Mouse (Mus musculus): ENCODE data around the gene Tmbim1. TPM values are rescaled to one million over a fixed set of nuclear protein-coding genes. Genes with fewer than 3 reads are reported as not detected.

Tmbim1 gene
- polyA plus RNA-seq, 1 experiment from 2014 or later: 8.0 TPM

DNA sequence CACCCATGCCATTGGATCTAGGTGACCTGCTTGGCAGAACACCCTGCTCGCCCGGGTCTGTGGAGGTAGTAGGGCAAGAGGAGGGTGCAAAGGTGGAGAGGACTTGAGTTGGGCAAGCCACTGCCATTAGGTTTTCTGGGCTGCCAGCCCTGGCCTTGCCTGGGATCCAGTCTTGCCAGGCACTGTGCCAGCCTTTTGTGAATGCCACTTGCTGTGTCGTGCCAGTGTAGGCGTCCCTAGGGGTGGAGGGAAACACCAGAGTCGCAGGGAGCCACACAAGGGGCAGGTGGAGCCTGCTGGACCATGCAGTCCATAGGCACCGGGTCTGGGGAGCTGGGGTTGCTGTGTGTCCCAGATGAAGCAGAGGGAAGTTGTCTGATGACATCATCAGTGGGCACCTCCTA, 34.9 kb upstream of the Tmbim1 start:
- Histone ChIP-seq H3K36me3 (replicated peaks; ENCODE audit: control insufficient read depth, insufficient read depth) (no peaks in the 10 kb centered on the region), H3K27ac (no peak overlapping the region), H3K27me3 (ENCODE audit: control insufficient read depth, insufficient read depth, low read length) (no peaks in the 10 kb centered on the region), H3K4me2 (replicated peaks) (no peak overlapping the region), H3K9me3 (ENCODE audit: control insufficient read depth, low read length) (no peaks in the 10 kb centered on the region), H3K9ac (no peak overlapping the region), H3K4me3 (replicated peaks; ENCODE audit: low read length) (no peak overlapping the region), H3K4me1 (replicated peaks; ENCODE audit: control insufficient read depth, insufficient read depth, low read length) (0 out of 2 replicates have a peak, but pooled peaks cover 7% of the 10 kb centered on the region)
- 86% methylated on average over 6 of the region's 6 CpGs for WGBS
- DNase-seq (ENCODE audit: low spot score): no peak
- ATAC-seq (ENCODE audit: low FRiP score): no peak

DNA sequence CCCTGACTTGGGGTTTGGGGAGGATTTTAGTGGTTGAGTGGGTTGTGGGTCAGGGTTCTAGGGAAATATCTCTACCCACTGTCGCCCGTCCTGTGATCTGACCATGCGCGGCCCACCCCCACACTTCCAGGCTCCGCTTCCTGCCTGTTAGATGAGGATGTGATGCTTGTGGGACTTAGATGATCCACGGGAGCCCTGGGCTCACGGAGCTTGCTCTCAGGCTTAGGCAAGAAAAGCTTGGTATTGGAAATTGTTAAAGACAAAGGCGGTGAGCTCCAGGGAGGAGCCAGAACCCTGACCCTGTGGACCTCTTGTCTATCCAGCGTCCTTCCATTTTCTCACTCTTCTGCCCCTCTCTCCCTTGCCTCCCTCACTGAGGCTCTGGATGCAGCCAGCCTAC, 34.5 kb upstream of the Tmbim1 start:
- Histone ChIP-seq H3K27ac (no peak overlapping the region), H3K9me3 (ENCODE audit: control insufficient read depth, low read length) (no peaks in the 10 kb centered on the region), H3K4me1 (replicated peaks; ENCODE audit: control insufficient read depth, insufficient read depth, low read length) (0 out of 2 replicates have a peak, but pooled peaks cover 10% of the 10 kb centered on the region), H3K4me2 (replicated peaks) (no peak overlapping the region), H3K9ac (no peak overlapping the region), H3K27me3 (ENCODE audit: control insufficient read depth, insufficient read depth, low read length) (no peaks in the 10 kb centered on the region), H3K36me3 (replicated peaks; ENCODE audit: control insufficient read depth, insufficient read depth) (no peaks in the 10 kb centered on the region), H3K4me3 (replicated peaks; ENCODE audit: low read length) (no peak overlapping the region)
- WGBS: 87% methylated on average over 9 of the region's 9 CpGs
- ATAC-seq (ENCODE audit: low FRiP score) (no peak), DNase-seq (ENCODE audit: low spot score) (no peak)

DNA sequence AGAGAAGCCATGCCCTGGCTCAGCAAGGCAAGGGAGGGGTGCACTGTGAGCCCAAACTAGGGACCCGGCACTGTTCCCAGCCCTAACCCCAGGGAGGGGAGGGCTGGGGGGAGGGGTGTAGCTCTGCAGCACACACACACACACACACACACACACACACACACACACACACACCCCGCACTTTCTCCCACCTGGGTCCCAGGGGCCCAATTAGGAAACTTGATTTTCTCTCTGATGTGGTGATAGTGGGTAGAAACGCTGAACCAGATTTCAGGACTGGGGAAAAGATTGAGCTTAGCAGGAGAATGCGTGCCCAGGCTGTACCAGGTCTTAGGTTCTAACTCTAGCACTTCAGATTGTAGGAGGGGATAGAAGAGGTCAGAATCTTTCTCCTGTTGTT, 33.2 kb upstream of the Tmbim1 start:
- Histone ChIP-seq H3K4me2 (replicated peaks) (no peak overlapping the region), H3K36me3 (replicated peaks; ENCODE audit: control insufficient read depth, insufficient read depth) (no peaks in the 10 kb centered on the region), H3K27ac (no peak overlapping the region), H3K9me3 (ENCODE audit: control insufficient read depth, low read length) (no peaks in the 10 kb centered on the region), H3K4me1 (replicated peaks; ENCODE audit: control insufficient read depth, insufficient read depth, low read length) (0 out of 2 replicates have a peak, but pooled peaks cover 10% of the 10 kb centered on the region), H3K9ac (no peak overlapping the region), H3K4me3 (replicated peaks; ENCODE audit: low read length) (no peak overlapping the region), H3K27me3 (ENCODE audit: control insufficient read depth, insufficient read depth, low read length) (no peaks in the 10 kb centered on the region)
- 71% methylated on average over 4 of the region's 4 CpGs for WGBS
- no peak for ATAC-seq (ENCODE audit: low FRiP score)
- DNase-seq (ENCODE audit: low spot score): no peak

DNA sequence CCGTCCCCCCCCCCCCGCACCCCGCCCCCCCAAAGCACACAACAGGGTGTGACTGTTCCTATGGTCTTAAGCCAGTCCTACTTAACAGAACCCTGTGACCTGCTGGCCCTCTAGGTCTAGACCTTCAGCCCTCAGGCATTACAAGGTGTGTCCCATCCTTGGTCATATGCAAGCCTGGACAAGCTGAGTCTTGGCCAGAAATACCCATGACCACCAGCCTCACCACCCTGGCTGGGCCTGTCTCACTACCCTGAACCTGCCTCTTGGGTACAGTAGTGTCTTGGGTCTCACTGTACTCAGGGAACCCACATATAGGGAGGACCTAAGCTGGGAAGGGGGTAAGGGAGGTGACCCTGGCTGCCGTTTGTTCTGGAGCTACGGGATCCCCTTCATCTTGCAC, 32.6 kb upstream of the Tmbim1 start:
- H3K4me1 ChIP-seq (replicated peaks; ENCODE audit: control insufficient read depth, insufficient read depth, low read length): peaks cover 12% of the 10 kb centered on the region
- H3K27me3 ChIP-seq (ENCODE audit: control insufficient read depth, insufficient read depth, low read length): no peaks in the 10 kb centered on the region
- no peaks in the 10 kb centered on the region for H3K36me3 ChIP-seq (replicated peaks; ENCODE audit: control insufficient read depth, insufficient read depth)
- WGBS: 93% methylated on average over 5 of the region's 5 CpGs
- DNase-seq (ENCODE audit: low spot score) (no peak), ATAC-seq (ENCODE audit: low FRiP score) (no peak)
- H3K9ac ChIP-seq: no peak overlapping the region
- H3K4me3 ChIP-seq (replicated peaks; ENCODE audit: low read length): no peak overlapping the region
- H3K4me2 ChIP-seq (replicated peaks): no peak overlapping the region
- H3K27ac ChIP-seq: no peak overlapping the region
- no peaks in the 10 kb centered on the region for H3K9me3 ChIP-seq (ENCODE audit: control insufficient read depth, low read length)

DNA sequence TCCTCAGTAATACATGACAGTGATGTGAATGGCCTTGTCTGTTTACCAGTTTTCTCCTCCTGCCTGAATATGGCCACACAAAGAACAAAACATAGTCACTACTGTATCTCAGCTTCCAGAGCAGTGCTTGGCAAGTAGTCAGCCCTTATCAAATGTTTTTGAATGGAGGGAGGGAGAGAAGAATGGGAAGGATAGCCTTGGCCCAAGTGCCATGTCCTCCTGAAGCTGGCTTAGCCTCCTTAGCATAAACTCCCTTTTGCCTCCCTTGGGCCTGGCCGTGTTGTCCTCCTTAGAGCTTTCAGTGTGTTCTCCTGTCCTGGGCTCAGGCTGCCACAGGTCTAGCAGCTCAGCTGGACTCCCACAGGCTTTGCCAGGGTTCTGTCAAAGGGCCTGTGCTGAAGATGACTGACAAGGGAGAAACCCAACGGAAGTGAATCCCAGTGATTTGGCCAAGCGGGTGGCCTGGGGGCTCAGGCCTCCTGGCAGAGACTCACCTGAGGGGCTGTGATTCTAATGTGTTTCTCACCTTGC, 31.9 kb upstream of the Tmbim1 start:
- Histone ChIP-seq H3K4me2 (replicated peaks) (no peak overlapping the region), H3K9me3 (ENCODE audit: control insufficient read depth, low read length) (no peaks in the 10 kb centered on the region), H3K4me1 (replicated peaks; ENCODE audit: control insufficient read depth, insufficient read depth, low read length) (peaks cover 13% of the 10 kb centered on the region), H3K4me3 (replicated peaks; ENCODE audit: low read length) (no peak overlapping the region), H3K27ac (no peak overlapping the region), H3K36me3 (replicated peaks; ENCODE audit: control insufficient read depth, insufficient read depth) (no peaks in the 10 kb centered on the region), H3K27me3 (ENCODE audit: control insufficient read depth, insufficient read depth, low read length) (no peaks in the 10 kb centered on the region), H3K9ac (no peak overlapping the region)
- DNase-seq (ENCODE audit: low spot score): no peak
- no peak for ATAC-seq (ENCODE audit: low FRiP score)
- WGBS: 75% methylated on average over 3 of the region's 3 CpGs

DNA sequence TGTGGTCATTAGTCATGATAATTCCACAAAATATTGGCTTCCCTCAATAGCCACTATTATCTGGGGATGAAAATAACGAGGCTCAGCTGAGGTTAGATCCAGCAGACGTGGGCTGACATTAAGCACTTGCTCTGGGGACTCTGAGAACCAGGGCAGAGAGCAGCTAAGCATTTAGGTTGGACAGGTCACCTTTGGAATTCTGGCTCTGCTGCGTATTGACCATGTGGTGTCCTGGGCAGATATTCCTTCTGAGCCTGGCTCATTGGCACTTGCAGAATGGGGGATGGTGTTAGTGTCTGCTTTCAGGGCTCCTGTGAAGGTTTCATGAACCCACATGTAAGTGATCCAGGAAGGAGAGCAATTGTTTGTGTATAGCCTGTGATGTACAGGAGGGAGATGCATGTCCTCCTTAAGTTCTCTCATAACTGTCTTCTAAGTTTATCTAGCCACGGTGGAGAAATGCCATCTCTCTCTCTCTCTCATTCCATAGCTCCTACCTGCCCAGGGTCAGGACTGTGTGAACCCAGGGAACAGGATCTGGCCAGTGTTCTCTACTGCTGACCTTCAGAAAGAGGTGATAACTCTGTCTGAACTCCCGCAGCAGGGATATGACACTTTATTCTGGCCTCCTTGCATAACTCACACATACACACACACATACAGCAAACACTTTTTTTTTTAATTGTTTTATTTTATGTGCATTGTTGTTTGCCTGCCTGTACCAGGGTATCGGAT, 30.2 kb upstream of the Tmbim1 start:
- ATAC-seq (ENCODE audit: low FRiP score) (no peak), DNase-seq (ENCODE audit: low spot score) (no peak)
- no peak overlapping the region for H3K4me3 ChIP-seq (replicated peaks; ENCODE audit: low read length)
- no peaks in the 10 kb centered on the region for H3K9me3 ChIP-seq (ENCODE audit: control insufficient read depth, low read length)
- H3K9ac ChIP-seq: no peak overlapping the region
- peaks cover 13% of the 10 kb centered on the region for H3K4me1 ChIP-seq (replicated peaks; ENCODE audit: control insufficient read depth, insufficient read depth, low read length)
- no peak overlapping the region for H3K27ac ChIP-seq
- H3K36me3 ChIP-seq (replicated peaks; ENCODE audit: control insufficient read depth, insufficient read depth): no peaks in the 10 kb centered on the region
- H3K27me3 ChIP-seq (ENCODE audit: control insufficient read depth, insufficient read depth, low read length): no peaks in the 10 kb centered on the region
- WGBS: 75% methylated on average over 6 of the region's 6 CpGs
- no peak overlapping the region for H3K4me2 ChIP-seq (replicated peaks)

DNA sequence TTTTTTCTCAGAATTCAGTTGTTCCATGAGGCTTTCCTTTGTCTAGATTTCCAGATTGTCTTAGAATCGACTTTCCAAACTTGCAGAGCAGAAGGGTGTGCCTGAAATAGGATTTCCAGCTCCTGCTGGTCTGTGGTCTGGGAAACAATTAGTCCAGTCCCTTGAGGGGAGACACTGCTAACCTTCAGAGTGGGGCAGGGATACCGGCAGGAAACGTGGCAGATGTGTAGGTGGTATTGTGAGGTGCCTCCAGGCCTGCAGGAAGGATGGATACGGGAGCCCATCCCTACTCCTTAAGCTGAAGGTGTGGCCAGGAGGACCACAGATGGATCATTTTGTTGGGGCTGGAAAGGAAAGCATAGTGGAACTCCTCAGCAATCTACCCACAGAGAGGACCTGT, 29.6 kb upstream of the Tmbim1 start:
- DNase-seq (ENCODE audit: low spot score) (no peak), ATAC-seq (ENCODE audit: low FRiP score) (no peak)
- Histone ChIP-seq H3K27me3 (ENCODE audit: control insufficient read depth, insufficient read depth, low read length) (no peaks in the 10 kb centered on the region), H3K4me2 (replicated peaks) (no peak overlapping the region), H3K4me3 (replicated peaks; ENCODE audit: low read length) (no peak overlapping the region), H3K4me1 (replicated peaks; ENCODE audit: control insufficient read depth, insufficient read depth, low read length) (peaks cover 13% of the 10 kb centered on the region), H3K9me3 (ENCODE audit: control insufficient read depth, low read length) (no peaks in the 10 kb centered on the region), H3K9ac (no peak overlapping the region), H3K27ac (no peak overlapping the region), H3K36me3 (replicated peaks; ENCODE audit: control insufficient read depth, insufficient read depth) (no peaks in the 10 kb centered on the region)
- 58% methylated on average over 4 of the region's 4 CpGs for WGBS

DNA sequence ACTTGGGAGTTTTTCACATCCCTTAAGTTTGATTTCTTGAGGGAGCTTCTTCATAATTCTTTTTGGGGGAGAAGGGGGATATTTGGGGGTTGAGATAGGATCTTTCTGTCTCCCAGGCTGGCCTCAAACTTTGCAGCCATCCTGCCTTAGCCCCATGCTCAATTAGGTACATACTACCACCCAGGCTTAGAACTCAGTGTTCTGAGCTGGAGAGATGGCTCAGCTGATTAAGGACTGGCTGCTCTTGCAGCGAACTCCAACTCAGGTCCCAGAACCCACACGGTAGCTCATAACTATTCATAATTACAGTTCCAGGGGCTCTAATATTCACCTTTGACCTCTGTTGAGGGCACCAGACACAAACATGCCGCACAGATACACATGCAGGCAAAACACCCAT, 29.2 kb upstream of the Tmbim1 start:
- ATAC-seq (ENCODE audit: low FRiP score): no peak
- peaks cover 13% of the 10 kb centered on the region for H3K4me1 ChIP-seq (replicated peaks; ENCODE audit: control insufficient read depth, insufficient read depth, low read length)

DNA sequence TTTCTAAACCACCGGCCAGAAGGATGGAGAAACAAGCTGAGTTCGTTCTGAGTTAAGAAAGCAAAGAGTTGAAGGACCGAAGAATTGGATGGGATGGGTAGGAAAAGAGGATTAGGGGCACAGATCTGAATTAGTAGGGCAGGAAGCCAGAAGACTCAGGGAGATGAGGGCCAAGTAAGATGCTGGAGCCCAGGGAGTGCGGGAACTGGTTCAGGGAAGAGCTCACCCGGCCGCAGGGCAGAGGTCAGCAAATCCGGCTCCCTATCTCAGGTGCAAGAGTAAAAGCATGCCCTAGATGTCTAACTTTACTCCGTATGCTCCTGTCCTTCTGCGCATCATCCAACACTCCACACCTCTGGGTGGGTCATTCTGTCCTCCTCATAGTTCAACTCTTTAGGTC, 27.5 kb upstream of the Tmbim1 start:
- no peaks in the 10 kb centered on the region for H3K27me3 ChIP-seq (ENCODE audit: control insufficient read depth, insufficient read depth, low read length)

More for the DNA sequence above, 29.2 kb upstream of the Tmbim1 start:
- H3K9ac ChIP-seq: no peak overlapping the region
- H3K27ac ChIP-seq: no peak overlapping the region
- H3K4me3 ChIP-seq (replicated peaks; ENCODE audit: low read length): no peak overlapping the region
- WGBS: 64% methylated on average over 3 of the region's 3 CpGs
- H3K9me3 ChIP-seq (ENCODE audit: control insufficient read depth, low read length): no peaks in the 10 kb centered on the region
- DNase-seq (ENCODE audit: low spot score): no peak
- H3K36me3 ChIP-seq (replicated peaks; ENCODE audit: control insufficient read depth, insufficient read depth): no peaks in the 10 kb centered on the region
- no peak overlapping the region for H3K4me2 ChIP-seq (replicated peaks)
- H3K27me3 ChIP-seq (ENCODE audit: control insufficient read depth, insufficient read depth, low read length): no peaks in the 10 kb centered on the region

More for the DNA sequence above, 27.5 kb upstream of the Tmbim1 start:
- H3K4me2 ChIP-seq (replicated peaks): peak overlapping the region; percentile 85
- H3K9ac ChIP-seq: peak overlapping the region; percentile 58
- peak overlapping the region; percentile 43 for H3K4me3 ChIP-seq (replicated peaks; ENCODE audit: low read length)
- ATAC-seq (ENCODE audit: low FRiP score): no peak
- peaks cover 7% of the 10 kb centered on the region; the same call in 1 of the 2 replicates for H3K36me3 ChIP-seq (replicated peaks; ENCODE audit: control insufficient read depth, insufficient read depth)
- DNase-seq (ENCODE audit: low spot score): peak; percentile 30
- WGBS: 3% methylated on average over 9 of the region's 9 CpGs
- peak overlapping the region; percentile 80 for H3K27ac ChIP-seq
- H3K9me3 ChIP-seq (ENCODE audit: control insufficient read depth, low read length): no peaks in the 10 kb centered on the region
- peaks cover 13% of the 10 kb centered on the region for H3K4me1 ChIP-seq (replicated peaks; ENCODE audit: control insufficient read depth, insufficient read depth, low read length)

Data from hindbrain, embryonic 14.5 days (tissue).